Mouse (Mus musculus): ENCODE results near the gene Ddx46. TPM values are rescaled to one million over a fixed set of nuclear protein-coding genes. Genes with fewer than 3 reads are reported as not detected.
"Not testable (repeated sequence)": the region's sequence is repeated elsewhere in the genome, so short reads cannot be mapped to it uniquely, and the experiment has no call there.

Gene Ddx46
- total RNA-seq (2022), result 10 to 100 TPM; 41.8 to 48.4 (median 46.2) TPM

GRCm38 (mm10) chr13:55634639-55635127 lies at the start of gene Ddx46:
Ddx46 (plus strand) TSS chr13:55635027.
- DNase-seq (ENCODE audit: low spot score in 2 of 2), result peak; percentile 55 to 85

GRCm38 (mm10) chr13:55591961-55592490 lies 42.8 kb upstream of the Ddx46 start:
- DNase-seq (ENCODE audit: low spot score in 2 of 2), result no peak

- DNase-seq (ENCODE audit: low spot score in 2 of 2), result peak; percentile 95 to 97
These were observed 42.1 kb upstream of the Ddx46 start for GRCm38 (mm10) chr13:55592512-55593253.

GRCm38 (mm10) chr13:55593254-55593747 lies 41.5 kb upstream of the Ddx46 start:
- DNase-seq (ENCODE audit: low spot score in 2 of 2), result no peak

GRCm38 (mm10) chr13:55595375-55595774 lies 39.5 kb upstream of the Ddx46 start:
- peak; percentile 68 to 73 for DNase-seq (ENCODE audit: low spot score in 2 of 2)

GRCm38 (mm10) chr13:55596802-55597201 lies 38.0 kb upstream of the Ddx46 start:
- no peak for DNase-seq (ENCODE audit: low spot score in 2 of 2)

- DNase-seq (ENCODE audit: low spot score in 2 of 2), result peak; percentile 67 to 81
These were observed 35.0 kb upstream of the Ddx46 start, which contains the start of gene B4galt7 for GRCm38 (mm10) chr13:55599566-55600540. B4galt7 (plus strand) TSS chr13:55599896.

GRCm38 (mm10) chr13:55600657-55601056 lies 34.2 kb upstream of the Ddx46 start:
- DNase-seq (ENCODE audit: low spot score in 2 of 2), result no peak

GRCm38 (mm10) chr13:55601611-55602010 lies 33.2 kb upstream of the Ddx46 start:
- DNase-seq (ENCODE audit: low spot score in 2 of 2), result peak; percentile 70 to 88

- DNase-seq (ENCODE audit: low spot score in 2 of 2), result no peak
These were observed 30.2 kb upstream of the Ddx46 start for GRCm38 (mm10) chr13:55604606-55605005.

GRCm38 (mm10) chr13:55606899-55607623 lies 27.8 kb upstream of the Ddx46 start:
- DNase-seq (ENCODE audit: low spot score in 2 of 2), result peak; percentile 55 to 66

- no peak for DNase-seq (ENCODE audit: low spot score in 2 of 2)
These were observed 27.2 kb upstream of the Ddx46 start for GRCm38 (mm10) chr13:55607624-55608006.

- DNase-seq (ENCODE audit: low spot score in 2 of 2), result no peak
These were observed 22.8 kb upstream of the Ddx46 start for GRCm38 (mm10) chr13:55611996-55612395.

- DNase-seq (ENCODE audit: low spot score in 2 of 2), result no peak
These were observed 21.4 kb upstream of the Ddx46 start for GRCm38 (mm10) chr13:55613471-55613870.

- no peak for DNase-seq (ENCODE audit: low spot score in 2 of 2)
These were observed 15.5 kb upstream of the Ddx46 start for GRCm38 (mm10) chr13:55619328-55619727.

- DNase-seq (ENCODE audit: low spot score in 2 of 2), result no peak
These were observed 14.6 kb upstream of the Ddx46 start for GRCm38 (mm10) chr13:55620275-55620674.

- DNase-seq (ENCODE audit: low spot score in 2 of 2), result not testable (repeated sequence)
These were observed 12.6 kb upstream of the Ddx46 start for GRCm38 (mm10) chr13:55622156-55622648.

- peak; percentile 77 to 86 for DNase-seq (ENCODE audit: low spot score in 2 of 2)
These were observed 11.9 kb upstream of the Ddx46 start, which contains the start of gene Caml for GRCm38 (mm10) chr13:55622649-55623541. Caml (plus strand) TSS chr13:55623005.

- DNase-seq (ENCODE audit: low spot score in 2 of 2), result no peak
These were observed 332 bp downstream of the Ddx46 start for GRCm38 (mm10) chr13:55635146-55635571.

Measured in layer of hippocampus, adult 8-10 months (tissue).